Mouse (Mus musculus) heart, postnatal 0 days (tissue): ENCODE measurements around the gene Tmem25. TPM values are rescaled to one million over a fixed set of nuclear protein-coding genes. Genes with fewer than 3 reads are reported as not detected.
"Not testable (repeated sequence)": the region's sequence is repeated elsewhere in the genome, so short reads cannot be mapped to it uniquely, and the experiment has no call there.

ENCODE experiments used
- ATAC-seq: fragments of 200-750 bp; cut with Nextera tagmentation; 2 replicates; pipeline ENCODE4 v1.8.0; 2017; ENCODE audit warnings: low read depth, moderate number of reproducible peaks, moderate library complexity; ENCODE audit not compliant: insufficient read depth
- DNase-seq: peaks from one replicate; pipeline ENCODE4 v3.0.0-alpha.2; 2016; ENCODE audit warnings: low spot score
- H3K27ac ChIP-seq: fragments of 300-500 bp; sonication (generic); 2 replicates; pipeline ENCODE4 v1.5.1; 2014; ENCODE audit warnings: low read depth, mild to moderate bottlenecking
- H3K27me3 ChIP-seq: fragments of 300-500 bp; sonication (generic); 2 replicates; pipeline ENCODE4 v1.6.1; 2014; ENCODE audit warnings: low read length, mixed read lengths; ENCODE audit not compliant: control insufficient read depth, insufficient read depth
- H3K36me3 ChIP-seq: fragments of 300-500 bp; sonication (generic); replicated peaks from 2 replicates; pipeline ENCODE4 v1.6.1; 2014; ENCODE audit warnings: low read length, mixed read lengths; ENCODE audit not compliant: control insufficient read depth, insufficient read depth
- H3K4me1 ChIP-seq: fragments of 300-500 bp; sonication (generic); 2 replicates; pipeline ENCODE4 v1.6.1; 2014; ENCODE audit warnings: antibody characterized with exemption; ENCODE audit not compliant: control insufficient read depth, insufficient read depth
- H3K4me2 ChIP-seq: fragments of 300-500 bp; sonication (generic); 2 replicates; pipeline ENCODE4 v1.6.1; 2014; ENCODE audit warnings: low read depth, mild to moderate bottlenecking, low read length, moderate library complexity
- H3K4me3 ChIP-seq: fragments of 300-500 bp; sonication (generic); 2 replicates; pipeline ENCODE4 v1.5.1; 2014; ENCODE audit warnings: low read depth, low read length
- H3K9ac ChIP-seq: fragments of 300-500 bp; sonication (generic); replicated peaks from 2 replicates; pipeline ENCODE4 v1.6.1; 2014; ENCODE audit warnings: low read depth, low read length, mixed read lengths
- H3K9me3 ChIP-seq: fragments of 300-500 bp; sonication (generic); replicated peaks from 2 replicates; pipeline ENCODE4 v1.6.1; 2016; ENCODE audit warnings: low read length; ENCODE audit not compliant: control insufficient read depth
- CTCF ChIP-seq: IDR thresholded peaks from 2 replicates; pipeline ENCODE4 v1.5.1; 2016; ENCODE audit warnings: antibody characterized with exemption, control low read depth, low read depth
- EP300 ChIP-seq: IDR thresholded peaks from 2 replicates; pipeline ENCODE4 v1.6.1; 2016; ENCODE audit warnings: antibody characterized with exemption, low read depth
- WGBS: fragments of 180-500 bp; shearing (Covaris S2); extraction: QIAGEN DNeasy Blood & Tissue Kit; methylation state at CpG from one replicate; pipeline ENCODE4 v1.1.7; 2014; 5-methylcytosine and 5-hydroxymethylcytosine counted together
- polyA plus RNA-seq: library from polyadenylated mRNA; unstranded; fragments of >200 nt; fragmentation: Nextera tagmentation; extraction: Ambion mirVana; gene quantifications from 2 replicates; pipeline ENCODE4 v1.2.1, GENCODE M21; 2015
- total RNA-seq: library from RNA; depleted of rRNA; stranded (reverse); fragments of >200 nt; gene quantifications from 2 replicates; pipeline ENCODE4 v1.2.3, GENCODE M21; 2014; ENCODE audit warnings: low replicate concordance

Gene Tmem25
- total and polyA plus RNA-seq, 2 experiments from 2014 or later, result 3.4 to 5.2 TPM

GRCm38 (mm10) chr9:44772750-44773651 lies 26.1 kb downstream of the Tmem25 start:
- Histone ChIP-seq H3K36me3 (peaks cover 11% of the 10 kb centered on the region; the same call in 1 of the 2 replicates), H3K27ac (peak overlapping the region; percentile 87), H3K4me3 (peak overlapping the region; percentile 85), H3K9ac (peak overlapping the region; percentile 85), H3K4me1 (peaks cover 7% of the 10 kb centered on the region), H3K4me2 (peak overlapping the region; percentile 95), H3K9me3 (no peaks in the 10 kb centered on the region), H3K27me3 (no peaks in the 10 kb centered on the region)
- TF ChIP-seq CTCF (peak; percentile 91), EP300 (peak; percentile 84)
- 1% methylated on average over 41 of the region's 41 CpGs for WGBS
- DNase-seq (peak; percentile 97), ATAC-seq (peak; percentile 100)

- peak overlapping the region; percentile 26 for H3K27ac ChIP-seq
- no peak for ATAC-seq
- peaks cover 11% of the 10 kb centered on the region; the same call in 1 of the 2 replicates for H3K36me3 ChIP-seq
- no peak overlapping the region for H3K9ac ChIP-seq
- no peak for TF ChIP-seq EP300
- no peak for TF ChIP-seq CTCF
- H3K4me2 ChIP-seq, result no peak overlapping the region
- 14% methylated on average over 5 of the region's 5 CpGs for WGBS
- H3K4me1 ChIP-seq, result peaks cover 7% of the 10 kb centered on the region
- H3K9me3 ChIP-seq, result no peaks in the 10 kb centered on the region
- H3K27me3 ChIP-seq, result no peaks in the 10 kb centered on the region
- no peak for DNase-seq
- no peak overlapping the region for H3K4me3 ChIP-seq
Observed at GRCm38 (mm10) chr9:44772392-44772749, 26.7 kb downstream of the Tmem25 start.

GRCm38 (mm10) chr9:44771376-44771775 lies 27.7 kb downstream of the Tmem25 start:
- 93% methylated on average over 5 of the region's 5 CpGs for WGBS
- Histone ChIP-seq H3K4me2 (no peak overlapping the region), H3K27ac (no peak overlapping the region), H3K9me3 (no peaks in the 10 kb centered on the region), H3K36me3 (peaks cover 11% of the 10 kb centered on the region; the same call in 1 of the 2 replicates), H3K4me3 (no peak overlapping the region), H3K9ac (no peak overlapping the region), H3K27me3 (no peaks in the 10 kb centered on the region), H3K4me1 (peaks cover 9% of the 10 kb centered on the region)
- ATAC-seq (no peak), DNase-seq (no peak)
- TF ChIP-seq EP300, result no peak
- TF ChIP-seq CTCF, result no peak

GRCm38 (mm10) chr9:44768029-44768394 lies 31.1 kb downstream of the Tmem25 start:
- ATAC-seq, H3K36me3 ChIP-seq, H3K27me3 ChIP-seq, DNase-seq, H3K9me3 ChIP-seq: not testable (repeated sequence)
- peak overlapping the region; percentile 99; the same call in 1 of the 2 replicates for H3K27ac ChIP-seq
- WGBS, result 47% methylated on average over 7 of the region's 9 CpGs
- peak overlapping the region; percentile 75 for H3K4me2 ChIP-seq
- H3K9ac ChIP-seq, result 0 out of 2 replicates have a peak overlapping the region, but pooled peaks have one; percentile 98
- H3K4me1 ChIP-seq, result peaks cover 22% of the 10 kb centered on the region
- peak overlapping the region; percentile 96 for H3K4me3 ChIP-seq

GRCm38 (mm10) chr9:44767101-44768028 lies 31.7 kb downstream of the Tmem25 start, which contains the start of the genes Arcn1 and Ift46:
Arcn1 (minus strand) TSS chr9:44767845.
Ift46 (plus strand) TSS chr9:44767908.
- under 1% methylated on average over 69 of the region's 82 CpGs for WGBS
- H3K9me3 ChIP-seq, result no peaks in the 10 kb centered on the region
- DNase-seq, result peak; percentile 89
- peak within 1 kb of the TSS; percentile 75 for H3K4me2 ChIP-seq
- peaks cover 22% of the 10 kb centered on the region for H3K4me1 ChIP-seq
- no peak for TF ChIP-seq CTCF
- no peak for TF ChIP-seq EP300
- no peaks in the 10 kb centered on the region for H3K36me3 ChIP-seq
- no peaks in the 10 kb centered on the region for H3K27me3 ChIP-seq
- H3K9ac ChIP-seq, result peak within 1 kb of the TSS; percentile 98
- H3K27ac ChIP-seq, result peak within 1 kb of the TSS; percentile 99
- ATAC-seq, result peak; percentile 91
- peak within 1 kb of the TSS; percentile 96 for H3K4me3 ChIP-seq
